In genomic region chr5:100914989-100915388, GRCm38 (mm10) we compare ENCODE assay signal across 9 mouse cellular contexts.
DNase-seq lines count a peak whose midpoint lies in the region; ATAC-seq lines count a peak whose summit lies in the region.
"Had no signal": no experiment of that assay in that cellular context is flagged by ENCODE, and none has a peak within 500 bp of the region (broad histone marks: within the 10 kb centered on the region; RNA-seq: fewer than 3 reads in every experiment).

No protein-coding gene starts in this region.

- no peak overlapping the region for H3K9ac ChIP-seq in neural tube, embryonic 11.5 days (ENCODE audit: low read length)

- H3K27ac ChIP-seq in neural tube, embryonic 11.5 days (ENCODE audit: low read depth, low read length) = no peak overlapping the region
- H3K27ac ChIP-seq: macrophage had no signal

- peak; percentile 47 for DNase-seq in layer of hippocampus, adult 11-12 months (ENCODE audit: low spot score)
- DNase-seq in layer of hippocampus, adult 9-11 months = no peak
- DNase-seq in MN1 (ENCODE audit: low spot score) = peak; percentile 78
- peak; percentile 39 for DNase-seq in cerebellum, adult 9-10 months
- peak; percentile 15 to 25 for DNase-seq in left cerebral cortex, postnatal 36 days (ENCODE audit: low spot score in 2 of 2)
- DNase-seq in neural tube, embryonic 11.5 days (ENCODE audit: low spot score) = peak; percentile 57
- peak; percentile 12 to 51 for DNase-seq in urinary bladder, postnatal 36 days (ENCODE audit: low spot score in 2 of 2)

- no peak overlapping the region for H3K4me2 ChIP-seq in neural tube, embryonic 11.5 days (ENCODE audit: low read depth)

- H3K4me3 ChIP-seq in neural tube, embryonic 11.5 days (ENCODE audit: low read depth, low read length) = no peak overlapping the region

- H3K27me3 ChIP-seq in neural tube, embryonic 11.5 days (ENCODE audit: control insufficient read depth, insufficient read depth, low read length) = no peaks in the 10 kb centered on the region

- H3K36me3 ChIP-seq in neural tube, embryonic 11.5 days (ENCODE audit: control insufficient read depth, insufficient read depth, low read length) = no peaks in the 10 kb centered on the region

- intact Hi-C loops in left cerebral cortex, postnatal 36 days (cut with DNase I) = loop anchor here (1.0 to 5.0 kb wide), 2 partner anchors 89 to 238 kb away; partner anchors contain the start of gene Coq2

- peak; percentile 51 for ATAC-seq in granulocyte monocyte progenitor cell, adult 5-6 weeks (replicated peaks; ENCODE audit: poor library complexity, severe bottlenecking)
- no peak for ATAC-seq in neural tube, embryonic 11.5 days (ENCODE audit: insufficient read depth, low FRiP score, low TSS enrichment)

- no peaks in the 10 kb centered on the region for H3K9me3 ChIP-seq in neural tube, embryonic 11.5 days (ENCODE audit: control insufficient read depth, low read length)

- 22% methylated on average over 7 of the region's 7 CpGs for WGBS in neural tube, embryonic 11.5 days

- no peaks in the 10 kb centered on the region for H3K4me1 ChIP-seq in neural tube, embryonic 11.5 days (ENCODE audit: control insufficient read depth, insufficient read depth, low read length)
